Mouse (Mus musculus): ENCODE measurements around the gene Gm10644.
A peak's percentile ranks its signal among the peaks of the same experiment; 100 is the strongest.

Gm10644 gene

DNA sequence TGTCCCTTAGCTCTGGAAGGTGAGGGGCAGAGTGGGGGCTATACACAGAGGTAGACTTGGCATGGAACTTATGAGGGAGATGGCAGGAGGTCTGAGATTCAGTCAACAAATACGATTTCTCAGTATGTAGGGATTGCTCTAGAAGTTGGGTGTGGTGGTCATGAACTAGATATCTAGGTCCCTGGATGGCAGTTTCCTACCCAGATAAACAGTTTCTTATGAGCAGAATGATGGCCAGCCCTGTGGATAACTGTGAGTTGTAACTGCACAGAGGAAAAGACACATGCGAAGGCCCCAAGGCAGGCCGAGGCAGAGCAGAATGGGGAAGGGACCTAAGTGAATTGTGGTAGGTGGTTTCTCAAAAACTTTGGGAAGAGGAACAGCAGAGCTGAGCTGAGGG is 40.8 kb downstream of the Gm10644 start:
- Histone ChIP-seq H3K9me3 (ENCODE audit: low read length) (no peaks in the 10 kb centered on the region), H3K36me3 (ENCODE audit: insufficient read depth, low read length) (peaks cover 87% of the 10 kb centered on the region), H3K27me3 (ENCODE audit: insufficient read depth, low read length) (no peaks in the 10 kb centered on the region), H3K4me1 (replicated peaks; ENCODE audit: low read depth, low read length) (peaks cover 96% of the 10 kb centered on the region), H3K4me3 (replicated peaks; ENCODE audit: low read length) (no peak overlapping the region)
- TF ChIP-seq CTCF (conservative IDR thresholded peaks at IDR 0.05; ENCODE audit: low read length): no peak
- TF ChIP-seq POU5F1 (IDR thresholded peaks at IDR 0.05; ENCODE audit: borderline replicate concordance, low read length): no peak
- no peak for TF ChIP-seq NANOG (IDR thresholded peaks at IDR 0.05; ENCODE audit: borderline replicate concordance, low read length)

DNA sequence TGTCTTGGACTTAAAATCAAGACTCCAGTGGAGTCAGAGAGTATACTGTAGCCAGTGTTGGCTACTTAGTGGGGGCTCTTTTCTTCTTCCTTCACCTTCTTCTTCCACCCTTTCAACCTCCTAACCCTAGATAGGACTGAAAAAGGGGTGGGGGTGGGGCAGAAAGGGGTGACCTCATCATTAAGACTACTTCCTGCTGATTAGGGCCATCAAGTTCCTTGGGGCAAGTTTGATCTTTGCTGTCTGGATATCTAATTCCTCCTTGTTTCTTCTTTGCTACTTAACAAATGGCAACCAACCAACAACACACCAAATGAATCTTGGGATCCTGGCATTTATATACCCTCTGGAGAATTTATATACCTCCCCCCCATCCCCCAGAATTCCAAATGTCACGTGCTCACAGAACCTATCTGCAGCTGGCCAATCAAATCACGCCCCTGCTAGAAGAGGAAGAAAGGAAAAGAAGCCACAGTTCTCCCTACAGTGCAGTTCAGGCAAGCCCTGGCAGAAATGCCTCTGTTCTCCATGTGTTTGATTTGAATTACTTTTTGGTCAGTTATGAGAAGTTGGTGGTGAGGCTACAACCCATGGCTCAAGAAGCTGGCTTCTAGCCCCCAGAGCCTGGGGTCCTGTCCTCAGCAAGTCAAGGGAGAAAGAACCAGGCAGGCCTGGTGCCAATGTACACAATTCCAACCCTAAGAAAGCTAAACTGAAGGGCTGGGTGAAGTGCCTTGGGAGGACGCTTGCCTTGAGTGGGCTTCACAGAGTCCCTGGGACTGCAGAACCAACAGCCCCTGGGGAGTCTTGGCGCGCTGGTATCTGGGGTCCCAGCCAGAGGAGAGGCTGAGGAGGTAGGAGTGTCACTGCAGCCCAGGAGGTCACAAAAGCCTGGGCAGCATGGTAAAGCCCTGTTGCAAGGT is 42.9 kb downstream of the Gm10644 start:
- Histone ChIP-seq H3K36me3 (ENCODE audit: insufficient read depth, low read length) (peaks cover 85% of the 10 kb centered on the region), H3K4me1 (replicated peaks; ENCODE audit: low read depth, low read length) (peaks cover 83% of the 10 kb centered on the region), H3K4me3 (replicated peaks; ENCODE audit: low read length) (no peak overlapping the region), H3K9me3 (ENCODE audit: low read length) (peaks cover 11% of the 10 kb centered on the region), H3K27me3 (ENCODE audit: insufficient read depth, low read length) (no peaks in the 10 kb centered on the region)
- TF ChIP-seq NANOG (IDR thresholded peaks at IDR 0.05; ENCODE audit: borderline replicate concordance, low read length) (no peak), CTCF (conservative IDR thresholded peaks at IDR 0.05; ENCODE audit: low read length) (no peak), POU5F1 (IDR thresholded peaks at IDR 0.05; ENCODE audit: borderline replicate concordance, low read length) (no peak)

DNA sequence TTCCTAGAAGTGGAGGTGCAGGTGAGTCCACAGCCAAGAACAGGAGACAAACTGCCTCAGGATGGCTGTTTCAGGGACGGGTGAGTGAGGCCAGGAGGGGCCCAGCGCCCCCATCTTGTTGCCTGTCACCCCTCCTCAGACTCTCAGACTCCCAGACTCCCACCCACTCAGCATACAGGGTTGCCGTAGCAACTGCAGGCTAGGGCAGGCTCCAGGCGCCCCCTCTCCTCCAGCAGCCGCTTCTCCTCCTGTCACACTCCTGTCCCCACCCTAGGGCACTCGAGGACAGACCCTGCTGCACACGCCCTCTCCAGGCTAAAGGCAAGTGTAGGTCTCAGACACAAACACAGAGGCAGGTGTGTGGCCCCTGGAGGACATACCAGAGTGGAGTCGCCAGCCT is 45.7 kb downstream of the Gm10644 start:
- H3K4me1 ChIP-seq (replicated peaks; ENCODE audit: low read depth, low read length): peaks cover 72% of the 10 kb centered on the region
- H3K9me3 ChIP-seq (ENCODE audit: low read length): peaks cover 16% of the 10 kb centered on the region
- H3K27me3 ChIP-seq (ENCODE audit: insufficient read depth, low read length): no peaks in the 10 kb centered on the region
- H3K36me3 ChIP-seq (ENCODE audit: insufficient read depth, low read length): peaks cover 83% of the 10 kb centered on the region
- no peak for TF ChIP-seq CTCF (conservative IDR thresholded peaks at IDR 0.05; ENCODE audit: low read length)
- H3K4me3 ChIP-seq (replicated peaks; ENCODE audit: low read length): no peak overlapping the region

DNA sequence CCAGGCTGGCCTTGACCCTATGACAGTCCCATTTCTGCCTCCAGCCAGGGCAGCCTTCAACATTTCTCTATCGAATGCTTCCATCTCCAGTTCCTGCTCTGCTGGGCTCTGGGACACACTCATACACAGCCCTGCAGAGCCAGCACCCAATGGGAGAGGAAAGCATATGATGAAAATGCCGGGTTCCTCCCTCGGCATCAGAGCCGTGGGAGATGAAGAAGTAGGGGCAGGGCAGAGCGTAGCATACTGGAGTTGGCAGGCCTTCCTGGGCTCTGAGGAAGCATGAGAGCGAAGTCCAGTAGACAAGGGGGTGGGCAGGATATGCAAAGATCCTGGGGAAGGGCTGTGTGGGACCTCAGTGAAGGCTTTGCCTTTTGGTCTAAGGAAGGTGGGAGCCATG is 46.4 kb downstream of the Gm10644 start:
- Histone ChIP-seq H3K4me1 (replicated peaks; ENCODE audit: low read depth, low read length) (peaks cover 72% of the 10 kb centered on the region), H3K4me3 (replicated peaks; ENCODE audit: low read length) (no peak overlapping the region), H3K36me3 (ENCODE audit: insufficient read depth, low read length) (peaks cover 88% of the 10 kb centered on the region), H3K9me3 (ENCODE audit: low read length) (peaks cover 16% of the 10 kb centered on the region), H3K27me3 (ENCODE audit: insufficient read depth, low read length) (no peaks in the 10 kb centered on the region)
- TF ChIP-seq CTCF (conservative IDR thresholded peaks at IDR 0.05; ENCODE audit: low read length) (no peak), POU5F1 (IDR thresholded peaks at IDR 0.05; ENCODE audit: borderline replicate concordance, low read length) (no peak), NANOG (IDR thresholded peaks at IDR 0.05; ENCODE audit: borderline replicate concordance, low read length) (no peak)

DNA sequence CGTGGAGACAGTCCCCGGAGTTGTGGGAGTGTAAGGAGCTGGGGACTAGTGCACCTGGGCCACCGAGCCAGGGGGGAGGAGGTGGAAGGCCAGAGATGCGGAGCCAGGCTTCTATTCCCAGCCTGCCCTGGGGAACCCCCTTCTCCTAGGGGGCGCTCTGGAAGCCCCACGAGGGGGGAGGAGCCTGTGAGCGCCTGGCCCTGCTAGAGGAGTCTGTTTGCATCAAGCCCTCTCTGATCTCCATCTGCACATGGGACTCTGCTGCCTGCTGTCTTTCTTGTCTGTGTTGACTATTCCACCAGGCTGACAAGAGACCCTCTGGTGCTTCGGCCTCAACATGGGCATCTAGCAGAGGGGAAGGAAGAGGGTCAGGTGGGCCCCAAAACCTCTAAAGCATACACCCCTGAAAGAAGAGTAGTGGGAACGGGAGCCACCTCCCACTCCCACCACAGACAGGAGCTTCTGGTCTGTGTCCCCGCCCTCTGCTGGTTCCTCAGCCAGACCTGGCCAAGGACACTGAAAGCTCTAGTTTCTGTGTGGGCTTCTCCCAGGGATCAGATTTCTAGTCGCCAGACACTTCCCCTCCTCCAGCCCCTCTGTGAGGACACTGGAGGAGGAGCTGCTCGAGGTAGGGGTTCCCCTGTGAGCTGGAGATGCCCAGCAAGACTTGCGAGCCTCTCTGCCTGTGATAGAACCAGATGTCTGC is 51.9 kb downstream of the Gm10644 start:
- Histone ChIP-seq H3K4me1 (replicated peaks; ENCODE audit: low read depth, low read length) (peaks cover 50% of the 10 kb centered on the region), H3K4me3 (replicated peaks; ENCODE audit: low read length) (peak overlapping the region; percentile 96), H3K27me3 (ENCODE audit: insufficient read depth, low read length) (peaks cover under 1% of the 10 kb centered on the region; the same call in 1 of the 2 replicates), H3K9me3 (ENCODE audit: low read length) (peaks cover 15% of the 10 kb centered on the region), H3K36me3 (ENCODE audit: insufficient read depth, low read length) (peaks cover 43% of the 10 kb centered on the region)
- no peak for TF ChIP-seq NANOG (IDR thresholded peaks at IDR 0.05; ENCODE audit: borderline replicate concordance, low read length)
- no peak for TF ChIP-seq POU5F1 (IDR thresholded peaks at IDR 0.05; ENCODE audit: borderline replicate concordance, low read length)
- TF ChIP-seq CTCF (conservative IDR thresholded peaks at IDR 0.05; ENCODE audit: low read length): peak; percentile 36

DNA sequence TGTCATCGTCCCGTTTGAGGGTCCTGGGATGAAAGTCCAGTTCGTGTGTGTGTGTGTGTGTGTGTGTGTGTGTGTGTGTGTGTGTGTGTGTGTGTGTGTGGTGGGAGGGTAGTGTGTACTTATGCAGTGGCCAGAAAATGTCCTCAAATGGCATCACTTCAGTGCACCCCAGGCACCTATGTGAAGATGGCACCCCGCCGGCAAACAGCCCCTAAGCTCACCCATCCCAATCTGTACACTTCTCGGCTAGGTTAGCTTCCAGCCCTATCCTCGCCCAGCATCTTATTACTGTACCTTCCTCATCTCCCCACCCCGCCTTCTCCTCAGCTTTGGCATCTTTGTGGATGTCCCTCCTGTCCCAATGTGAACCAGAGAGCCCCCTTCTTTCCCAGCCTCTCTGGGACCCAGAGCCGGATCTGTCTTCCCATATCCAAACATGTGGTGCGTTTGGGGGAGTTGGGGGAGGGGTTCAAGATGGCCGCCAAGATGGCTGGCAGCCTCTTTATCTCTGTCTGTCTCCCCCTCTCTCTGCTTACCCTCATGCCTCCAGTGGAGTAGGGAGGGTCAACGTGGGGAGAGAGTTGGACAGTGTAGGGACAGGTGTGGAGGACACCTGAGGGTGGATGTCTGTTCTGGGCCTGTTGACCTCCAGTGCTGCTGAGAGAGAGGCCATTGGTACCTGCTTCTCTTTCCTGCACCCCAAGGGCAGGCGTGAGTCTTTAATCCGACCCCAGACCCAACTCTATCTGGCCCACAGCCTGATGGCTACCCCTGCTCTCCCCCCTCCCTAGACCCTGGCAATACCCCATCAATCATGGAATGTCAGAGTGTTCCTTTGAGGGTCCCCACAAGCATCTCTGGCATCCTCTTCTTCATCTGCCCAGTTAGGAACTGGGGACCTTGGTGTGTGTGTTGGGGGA is 53.2 kb downstream of the Gm10644 start:
- Histone ChIP-seq H3K4me3 (replicated peaks; ENCODE audit: low read length) (peak overlapping the region; percentile 96), H3K36me3 (ENCODE audit: insufficient read depth, low read length) (peaks cover 31% of the 10 kb centered on the region), H3K27me3 (ENCODE audit: insufficient read depth, low read length) (peaks cover 6% of the 10 kb centered on the region; the same call in 1 of the 2 replicates), H3K9me3 (ENCODE audit: low read length) (peaks cover 2% of the 10 kb centered on the region; the same call in 1 of the 2 replicates), H3K4me1 (replicated peaks; ENCODE audit: low read depth, low read length) (peaks cover 62% of the 10 kb centered on the region)
- no peak for TF ChIP-seq CTCF (conservative IDR thresholded peaks at IDR 0.05; ENCODE audit: low read length)
- no peak for TF ChIP-seq NANOG (IDR thresholded peaks at IDR 0.05; ENCODE audit: borderline replicate concordance, low read length)
- TF ChIP-seq POU5F1 (IDR thresholded peaks at IDR 0.05; ENCODE audit: borderline replicate concordance, low read length): no peak

DNA sequence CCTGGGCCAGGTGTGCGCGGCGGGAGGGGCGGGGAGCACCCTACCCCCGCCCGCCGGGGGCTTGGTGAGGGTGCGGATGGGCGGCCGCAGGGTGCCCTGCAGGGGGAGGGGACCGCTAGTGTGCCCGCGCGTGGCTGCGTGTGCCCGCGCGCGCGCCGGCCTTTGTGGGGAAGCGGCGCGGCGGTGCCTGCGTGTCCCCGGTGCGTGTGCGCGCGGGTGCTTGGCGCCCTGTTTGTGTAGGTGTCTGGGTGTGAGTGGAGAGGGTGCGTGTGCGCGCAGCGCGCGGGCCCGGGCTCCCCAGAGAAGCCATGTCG is 54.1 kb downstream of the Gm10644 start:
- TF ChIP-seq POU5F1 (IDR thresholded peaks at IDR 0.05; ENCODE audit: borderline replicate concordance, low read length): no peak
- TF ChIP-seq NANOG (IDR thresholded peaks at IDR 0.05; ENCODE audit: borderline replicate concordance, low read length): no peak
- TF ChIP-seq CTCF (conservative IDR thresholded peaks at IDR 0.05; ENCODE audit: low read length): no peak
- Histone ChIP-seq H3K36me3 (ENCODE audit: insufficient read depth, low read length) (peaks cover 21% of the 10 kb centered on the region), H3K9me3 (ENCODE audit: low read length) (no peaks in the 10 kb centered on the region), H3K4me3 (replicated peaks; ENCODE audit: low read length) (peak overlapping the region; percentile 96), H3K4me1 (replicated peaks; ENCODE audit: low read depth, low read length) (peaks cover 71% of the 10 kb centered on the region), H3K27me3 (ENCODE audit: insufficient read depth, low read length) (peaks cover 14% of the 10 kb centered on the region)
